Mouse (Mus musculus): ENCODE measurements around the gene Il17f.
"Not testable (repeated sequence)": the region's sequence is repeated elsewhere in the genome, so short reads cannot be mapped to it uniquely, and the experiment has no call there.

Il17f gene

DNA sequence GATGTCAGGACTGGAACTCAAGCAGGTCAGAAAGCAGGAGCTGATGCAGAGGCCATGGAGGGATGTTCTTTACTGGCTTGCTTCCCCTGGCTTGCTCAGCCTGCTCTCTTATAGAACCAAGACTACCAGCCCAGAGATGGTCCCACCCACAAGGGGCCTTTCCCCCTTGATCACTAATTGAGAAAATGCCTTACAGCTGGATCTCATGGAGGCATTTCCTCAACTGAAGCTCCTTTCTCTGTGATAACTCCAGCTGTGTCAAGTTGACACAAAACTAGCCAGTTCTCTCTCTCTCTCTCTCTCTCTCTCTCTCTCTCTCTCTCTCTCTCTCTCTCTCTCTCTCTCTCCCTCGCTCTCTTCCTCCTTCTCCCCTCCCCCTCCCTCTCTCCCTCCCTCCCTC is at the start of gene Il17f:
Gene Il17f (minus strand): TSS at position 101 of the 400 bp plus-strand sequence.
- DNase-seq (ENCODE audit: low spot score): not testable (repeated sequence)

- no peak for DNase-seq (ENCODE audit: low spot score)
These were observed 49.5 kb upstream of the Il17f start for GRCm38 (mm10) chr1:20839911-20840310.

DNA sequence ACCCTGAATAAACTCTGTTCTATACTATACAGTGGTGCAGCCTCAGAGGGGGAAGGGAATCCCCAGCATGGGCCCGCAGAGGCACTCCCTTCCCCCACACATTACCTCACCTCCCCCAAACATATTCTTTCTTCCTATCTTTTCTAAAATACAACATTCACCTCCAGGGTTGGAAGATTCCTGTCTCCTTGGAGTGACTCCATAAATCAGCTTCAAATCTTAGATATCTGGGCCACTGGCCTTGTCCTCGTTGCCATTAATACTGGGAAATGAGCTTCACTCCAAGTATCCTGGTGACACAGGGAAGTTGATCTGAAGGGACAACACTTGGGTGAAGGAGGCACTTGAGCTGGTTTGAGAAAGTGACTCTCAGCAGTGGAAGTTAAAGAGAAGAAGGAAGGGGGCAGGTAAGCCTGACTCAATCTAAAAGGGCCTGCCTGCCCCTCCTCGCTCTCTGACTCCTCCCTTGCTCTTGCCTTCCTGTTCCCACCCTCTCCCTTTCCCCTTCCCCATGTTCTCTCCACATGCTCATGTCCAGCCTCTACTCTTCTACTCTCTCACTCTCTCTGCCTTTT is 46.2 kb upstream of the Il17f start:
- no peak for DNase-seq (ENCODE audit: low spot score)

DNA sequence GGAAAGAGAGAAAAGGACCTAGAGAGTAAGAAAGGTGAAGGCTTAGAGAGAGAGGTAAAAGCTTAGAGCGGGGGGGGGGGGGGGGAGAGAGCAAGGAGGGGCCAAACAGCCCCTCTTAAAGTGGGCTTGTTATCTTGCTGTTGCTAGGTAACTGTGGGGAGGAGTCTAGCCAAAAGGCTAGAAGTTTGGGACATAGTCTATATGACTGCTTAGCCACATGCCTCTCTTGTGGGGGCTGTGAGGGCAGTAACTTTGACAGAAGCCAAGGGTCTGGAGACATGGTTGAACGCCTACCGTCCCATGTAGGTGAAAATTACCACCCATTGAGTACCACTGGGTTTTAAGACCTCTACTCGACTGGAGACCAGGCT is 42.7 kb upstream of the Il17f start:
- no peak for DNase-seq (ENCODE audit: low spot score)

- DNase-seq (ENCODE audit: low spot score): no peak
These were observed 42.2 kb upstream of the Il17f start for GRCm38 (mm10) chr1:20832473-20833140.

DNA sequence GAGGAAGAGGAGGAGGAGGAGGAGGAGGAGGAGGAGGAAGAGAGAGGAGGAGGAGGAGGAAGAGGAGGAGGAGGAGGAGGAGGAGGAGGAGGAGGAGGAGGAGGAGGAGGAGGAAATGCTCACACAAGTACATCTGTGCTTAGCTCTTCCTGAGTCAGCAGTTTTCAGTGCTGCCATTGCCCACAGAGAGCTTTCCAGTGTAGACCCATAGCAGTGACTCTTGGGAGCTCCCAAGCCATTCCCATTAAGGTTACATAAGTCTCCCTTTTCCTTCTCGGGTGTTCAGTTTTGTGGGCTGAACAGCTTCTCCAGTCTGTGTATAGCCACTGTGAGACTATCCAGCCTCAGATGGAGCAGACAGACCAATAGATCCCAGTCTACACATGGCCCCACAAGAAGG is 40.1 kb upstream of the Il17f start:
- no peak for DNase-seq (ENCODE audit: low spot score)

- DNase-seq (ENCODE audit: low spot score): no peak
These were observed 37.6 kb upstream of the Il17f start for GRCm38 (mm10) chr1:20828061-20828460.

GRCm38 (mm10) chr1:20825036-20825435 is 34.6 kb upstream of the Il17f start:
- no peak for DNase-seq (ENCODE audit: low spot score)

DNA sequence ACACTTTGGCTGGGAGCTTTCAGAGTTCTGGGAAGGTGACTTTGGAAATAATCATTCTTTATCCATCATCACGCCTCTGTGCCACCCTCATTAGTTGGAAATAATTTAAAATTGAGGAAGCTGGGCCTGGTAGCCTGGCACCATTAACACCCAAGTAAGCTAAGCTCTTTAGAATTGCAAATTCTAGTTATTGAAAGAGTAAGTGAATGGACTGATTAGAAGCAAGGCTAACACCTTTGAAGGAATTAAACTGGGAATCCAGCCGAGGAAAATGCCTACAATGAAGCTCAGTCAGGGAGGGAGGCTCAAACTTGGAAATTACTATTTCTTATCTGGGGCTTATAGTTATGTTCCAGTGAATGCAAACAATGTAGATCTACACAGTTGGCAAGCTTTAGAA is 33.5 kb upstream of the Il17f start:
- no peak for DNase-seq (ENCODE audit: low spot score)

DNA sequence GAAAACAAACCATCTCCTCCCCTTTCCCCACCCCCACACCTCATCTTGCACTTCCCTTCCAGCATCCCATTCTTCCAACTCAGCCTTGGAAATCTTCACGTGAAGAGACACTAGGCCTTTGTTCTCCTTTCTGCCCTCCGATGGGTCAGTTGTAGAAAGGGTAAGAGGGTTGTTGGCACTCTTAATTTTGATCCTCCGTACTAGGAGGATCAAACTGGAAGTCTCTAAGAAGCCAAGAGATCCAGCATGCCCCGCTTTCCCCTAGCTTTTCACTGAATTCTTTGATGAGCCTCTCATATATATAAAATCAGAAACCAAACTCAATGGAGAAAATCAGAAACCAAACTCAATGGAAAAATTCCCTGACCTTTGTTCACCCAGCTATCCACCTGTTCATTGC is 33.1 kb upstream of the Il17f start:
- no peak for DNase-seq (ENCODE audit: low spot score)

DNA sequence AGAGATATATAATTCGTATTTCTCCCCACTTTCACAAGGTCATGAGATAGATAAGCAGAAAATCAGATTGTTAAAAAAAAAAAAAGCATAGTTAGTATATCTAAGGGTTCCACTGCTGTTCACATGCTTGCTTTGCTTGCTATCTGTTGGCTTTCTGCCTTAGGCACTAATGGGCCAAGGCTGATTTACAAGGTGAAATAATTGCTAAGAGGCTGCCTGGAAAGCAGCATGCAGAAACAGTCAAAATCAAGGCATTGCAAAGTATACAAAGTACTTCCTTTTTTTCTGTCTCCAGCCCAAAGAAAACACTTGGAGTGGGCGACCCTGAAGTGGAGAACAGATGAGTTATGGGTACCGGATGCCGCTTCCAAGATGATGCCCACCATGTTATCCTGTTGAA is 30.5 kb upstream of the Il17f start:
- DNase-seq (ENCODE audit: low spot score): no peak

DNA sequence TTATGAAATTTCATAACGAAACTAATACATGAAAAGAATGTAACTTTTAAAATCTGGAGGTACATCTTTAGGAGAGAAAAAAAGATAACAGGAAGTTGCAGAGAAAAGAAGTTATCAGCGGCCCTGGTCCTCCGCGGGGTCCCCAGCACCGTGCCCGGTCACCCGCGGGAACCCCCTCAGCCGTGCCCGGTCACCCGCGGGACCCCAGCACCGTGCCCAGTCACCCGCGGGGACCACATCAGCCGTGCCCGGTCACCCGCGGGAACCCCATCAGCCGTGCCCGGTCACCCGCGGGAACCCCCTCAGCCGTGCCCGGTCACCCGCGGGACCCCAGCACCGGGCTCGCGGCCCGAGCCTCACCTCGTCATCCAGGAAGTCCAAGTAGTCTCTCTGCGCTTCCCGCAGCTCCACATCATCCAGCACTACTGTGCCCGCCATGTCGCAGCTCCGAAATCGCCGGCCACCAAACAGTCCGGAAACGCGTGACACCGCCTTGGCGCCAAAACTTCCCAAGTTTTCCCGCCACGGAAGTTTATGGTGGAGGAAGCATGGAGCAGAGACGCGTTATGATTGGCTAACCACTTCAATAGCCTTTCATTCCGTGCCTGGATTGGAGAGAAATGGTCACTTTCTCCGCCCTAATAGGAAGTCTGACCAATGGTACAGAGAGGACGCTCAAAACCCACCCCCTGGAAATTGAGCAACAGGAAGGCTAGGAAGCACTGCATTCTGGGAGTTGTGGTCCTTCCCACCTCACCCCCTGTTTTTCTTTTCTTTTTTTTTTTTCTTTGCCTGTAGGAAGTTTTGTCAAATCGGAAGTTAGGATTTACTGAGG is 29.6 kb upstream of the Il17f start, which contains the start of gene Mcm3:
Gene Mcm3 (minus strand): TSS at position 542 of the 835 bp plus-strand sequence.
- DNase-seq (ENCODE audit: low spot score): peak; percentile 38

DNA sequence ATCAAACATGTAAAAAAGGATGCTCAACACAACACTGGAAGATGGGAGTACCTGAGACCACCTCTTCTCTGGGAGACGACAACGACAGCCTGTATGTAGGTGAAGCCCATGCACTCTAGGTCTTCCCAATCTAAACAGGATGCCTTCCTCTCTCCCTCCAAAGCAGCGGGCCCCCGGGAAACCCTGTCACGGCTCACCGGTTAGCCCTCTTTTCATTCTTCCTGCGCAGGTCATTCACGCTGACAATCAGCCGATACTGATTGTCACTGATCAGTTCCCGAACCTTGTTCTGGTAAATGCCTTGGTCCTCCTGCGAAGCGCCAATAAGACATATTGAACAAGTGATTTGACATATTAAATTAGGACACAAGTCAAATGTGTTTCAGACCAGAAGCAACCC is 27.2 kb upstream of the Il17f start:
- DNase-seq (ENCODE audit: low spot score): no peak

- DNase-seq (ENCODE audit: low spot score): no peak
These were observed 26.8 kb upstream of the Il17f start for GRCm38 (mm10) chr1:20817172-20817571.

DNA sequence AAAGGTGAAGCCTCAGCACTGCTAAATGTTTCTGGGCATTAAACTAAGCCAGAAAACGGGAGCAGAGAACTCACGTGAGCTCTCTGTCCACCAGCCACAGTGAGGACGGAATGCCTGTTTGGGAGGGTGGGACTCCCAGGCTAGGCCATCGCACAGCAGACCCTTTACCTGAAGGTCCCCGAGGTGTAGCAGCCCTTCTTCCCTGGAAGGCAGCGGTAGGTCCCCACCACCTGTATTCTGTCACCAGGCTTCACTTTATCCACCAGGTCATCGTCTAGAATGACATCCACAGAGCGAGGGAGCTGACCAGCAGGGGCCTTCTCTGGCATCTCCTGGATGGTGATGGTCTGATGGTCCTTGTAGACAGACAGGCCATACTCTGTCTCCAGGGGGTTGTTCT is 24.1 kb upstream of the Il17f start:
- DNase-seq (ENCODE audit: low spot score): no peak

GRCm38 (mm10) chr1:20804526-20804925 is 14.1 kb upstream of the Il17f start:
- DNase-seq (ENCODE audit: low spot score): no peak

DNA sequence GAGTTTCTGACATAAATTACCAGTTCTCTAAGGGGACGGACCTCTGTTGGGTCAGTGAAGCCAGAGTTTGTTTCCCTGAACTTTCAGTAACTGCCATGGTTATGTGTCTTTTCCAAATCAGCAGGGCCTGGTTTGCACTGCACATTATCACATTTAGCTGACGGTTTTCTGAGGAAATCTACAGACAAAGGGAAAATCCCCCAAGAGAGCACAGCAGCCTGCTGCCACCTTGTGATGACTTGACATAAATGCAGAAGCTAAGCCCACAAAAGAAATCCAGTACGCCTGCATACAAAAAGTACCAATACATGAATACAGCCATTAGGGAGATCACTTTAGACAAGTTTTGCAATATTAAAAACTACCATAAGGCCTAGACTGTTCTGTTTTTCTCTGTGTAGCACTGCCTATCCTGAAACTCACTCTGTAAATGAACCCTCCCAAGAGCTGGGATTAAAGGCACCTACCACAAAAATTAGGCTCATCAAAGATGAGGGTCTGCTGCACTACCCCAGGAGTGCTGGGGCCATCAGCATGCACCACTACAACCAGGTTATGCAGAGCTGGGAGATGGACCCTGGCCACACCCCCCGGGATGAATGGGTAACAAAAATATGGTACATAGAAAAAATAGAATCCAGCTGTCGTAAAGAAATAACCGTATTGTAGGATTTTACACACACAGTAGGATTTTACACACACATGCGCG is 11.4 kb upstream of the Il17f start:
- no peak for DNase-seq (ENCODE audit: low spot score)

- no peak for DNase-seq (ENCODE audit: low spot score)
These were observed 10.9 kb upstream of the Il17f start for GRCm38 (mm10) chr1:20801275-20801674.

DNA sequence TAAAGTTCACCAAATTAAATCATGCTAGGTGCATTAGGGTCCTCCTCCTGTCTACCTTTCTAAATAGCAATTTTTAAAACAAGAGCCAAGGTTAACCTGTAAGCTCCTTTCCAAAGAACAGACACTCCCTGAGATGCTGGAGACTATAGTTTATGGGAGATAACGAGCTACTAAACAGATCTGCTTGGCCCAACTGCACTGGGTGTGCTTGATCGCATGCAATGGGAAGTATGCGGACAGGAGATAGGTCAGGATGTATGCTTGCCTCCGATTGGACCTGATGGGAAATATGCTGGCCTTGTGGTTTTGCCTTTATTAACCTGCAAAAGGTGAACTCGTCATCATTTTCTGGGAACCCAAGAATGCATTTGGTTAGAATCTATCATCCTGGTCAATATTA is 4.8 kb upstream of the Il17f start:
- no peak for DNase-seq (ENCODE audit: low spot score)

GRCm38 (mm10) chr1:20794760-20795159 is 4.3 kb upstream of the Il17f start:
- no peak for DNase-seq (ENCODE audit: low spot score)

GRCm38 (mm10) chr1:20791414-20791813 is 997 bp upstream of the Il17f start:
- DNase-seq (ENCODE audit: low spot score): no peak

- DNase-seq (ENCODE audit: low spot score): no peak
These were observed 2.0 kb downstream of the Il17f start for GRCm38 (mm10) chr1:20788419-20788818.

DNA sequence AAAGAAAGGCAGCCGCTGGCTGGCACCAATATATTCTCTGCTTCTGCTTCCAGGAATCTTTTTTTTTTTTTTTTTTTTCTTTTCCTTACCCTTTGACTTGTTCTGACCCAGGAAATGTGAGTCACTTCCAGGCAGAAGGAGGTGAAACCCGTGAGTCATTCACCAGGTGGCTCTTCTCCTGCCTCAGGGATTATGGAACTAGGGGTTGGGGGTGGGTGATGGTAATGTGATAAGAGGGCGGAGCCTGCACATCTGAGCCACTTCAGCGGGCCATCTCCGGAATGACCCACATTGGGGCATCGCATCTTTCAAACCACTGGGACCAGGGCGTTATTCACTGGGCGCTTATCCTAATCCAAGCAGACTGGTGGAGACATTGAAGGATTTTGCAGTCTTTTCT is 3.4 kb downstream of the Il17f start:
- DNase-seq (ENCODE audit: low spot score): no peak

Measured in urinary bladder, postnatal 10 days (tissue).